Mouse (Mus musculus) adrenal gland, postnatal 36 days (tissue): ENCODE results near the gene Olfr109. TPM values are rescaled to one million over a fixed set of nuclear protein-coding genes. Genes with fewer than 3 reads are reported as not detected.

ENCODE experiments used
- DNase-seq, 2 experiments: peaks; one replicate each; pipeline ENCODE4 v3.0.0; 2021; ENCODE audit warnings: mixed read lengths in 1 of 2
- long read RNA-seq, 2 experiments: library from polyadenylated mRNA; stranded (forward); transcript quantifications; one replicate each; pipeline ENCODE4 v2.0.0; 2021; ENCODE audit warnings: borderline sequencing depth in 2 of 2
- total RNA-seq, 2 experiments: library from RNA; stranded (reverse); gene quantifications; 2 replicates each; pipeline ENCODE4 v1.2.3; 2021

Olfr109 gene
- total RNA-seq = not detected
- long read RNA-seq, experiment 1 = 0 reads
- long read RNA-seq, experiment 2 = 0 reads

DNA sequence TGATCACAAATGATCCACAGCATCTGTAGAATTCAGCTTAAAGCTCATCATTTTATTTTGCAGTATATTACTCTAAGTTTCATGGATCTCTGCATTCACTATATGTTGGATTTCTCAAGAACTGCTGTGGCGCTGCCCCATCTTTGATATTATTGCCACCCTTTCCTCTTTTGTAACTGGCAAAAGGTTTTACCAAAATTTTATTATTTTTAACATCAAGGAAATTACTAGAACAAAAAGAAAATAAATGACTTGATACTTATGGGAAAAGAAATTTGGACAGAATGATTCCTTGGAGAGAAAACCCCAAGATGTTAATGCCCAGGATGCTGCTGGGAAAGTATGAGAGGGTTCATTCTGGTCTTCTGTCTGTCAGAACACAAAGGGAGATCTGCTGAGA is at the start of gene Olfr109:
Gene Olfr109, plus strand, starts transcription at position 301 of the 400 bp plus-strand sequence.
- no peak for DNase-seq

DNA sequence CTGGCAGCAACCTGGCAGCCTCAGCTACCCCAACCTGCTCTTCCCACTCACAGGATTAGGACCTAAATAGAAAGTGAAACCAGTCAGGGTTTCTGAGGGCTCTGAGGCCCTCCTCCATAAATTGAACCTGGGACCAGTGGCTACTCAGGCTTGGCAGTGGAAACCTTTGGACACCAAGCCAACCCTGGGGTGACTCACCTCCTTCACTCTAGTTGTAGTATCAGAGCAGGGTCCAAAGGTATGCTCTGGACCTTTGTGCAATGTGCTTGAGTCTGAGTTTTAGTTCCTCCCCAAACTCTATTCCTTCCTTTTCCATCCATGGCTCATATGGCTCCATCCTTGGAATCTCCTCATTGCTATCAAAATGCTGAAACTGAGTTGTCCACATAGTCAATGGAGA is 45.3 kb upstream of the Olfr109 start:
- DNase-seq = no peak

DNA sequence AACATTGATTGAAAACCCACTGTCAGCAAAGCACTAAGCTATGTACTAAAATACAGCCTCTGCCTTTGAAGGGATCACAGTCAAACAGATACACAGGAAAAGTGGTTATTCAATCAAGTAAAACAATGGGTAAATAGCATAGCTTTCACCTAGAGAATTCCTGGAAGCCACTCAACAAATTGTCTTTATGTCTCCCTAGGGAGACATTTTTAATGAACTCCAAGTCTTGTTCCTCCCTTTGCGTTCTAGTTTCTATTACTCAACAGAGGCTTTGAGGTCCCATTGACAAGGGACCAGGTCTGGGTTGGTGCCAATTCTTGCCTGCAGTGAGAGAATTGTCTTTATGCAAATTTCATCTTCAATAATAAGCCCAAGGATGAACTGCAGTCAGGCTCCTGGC is 13.5 kb upstream of the Olfr109 start, which contains the start of gene Olfr108:
Gene Olfr108, plus strand, starts transcription at position 301 of the 400 bp plus-strand sequence.
- no peak for DNase-seq

DNA sequence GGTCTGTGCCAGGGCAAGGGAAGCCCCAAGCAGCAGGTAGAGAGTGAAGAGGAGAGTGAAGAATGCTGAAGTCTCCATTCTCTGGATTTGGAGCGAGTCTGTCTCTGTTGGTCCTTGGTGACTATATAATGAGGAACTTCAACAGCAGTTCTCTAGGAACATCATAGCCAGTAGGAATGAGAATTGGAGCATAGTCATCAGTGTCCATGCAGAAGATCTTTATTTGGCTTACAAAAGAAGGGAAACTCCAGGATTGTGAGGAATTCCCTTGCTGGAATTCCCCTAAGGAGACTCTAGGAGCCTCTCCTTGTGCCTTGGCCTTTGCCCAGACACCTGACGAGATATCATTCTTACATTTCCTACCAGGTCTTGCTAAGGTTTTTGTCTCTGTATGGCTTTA is 24.7 kb downstream of the Olfr109 start, which contains the start of gene H2-M2:
Gene H2-M2, minus strand, starts transcription at position 101 of the 400 bp plus-strand sequence.
- DNase-seq = no peak

DNA sequence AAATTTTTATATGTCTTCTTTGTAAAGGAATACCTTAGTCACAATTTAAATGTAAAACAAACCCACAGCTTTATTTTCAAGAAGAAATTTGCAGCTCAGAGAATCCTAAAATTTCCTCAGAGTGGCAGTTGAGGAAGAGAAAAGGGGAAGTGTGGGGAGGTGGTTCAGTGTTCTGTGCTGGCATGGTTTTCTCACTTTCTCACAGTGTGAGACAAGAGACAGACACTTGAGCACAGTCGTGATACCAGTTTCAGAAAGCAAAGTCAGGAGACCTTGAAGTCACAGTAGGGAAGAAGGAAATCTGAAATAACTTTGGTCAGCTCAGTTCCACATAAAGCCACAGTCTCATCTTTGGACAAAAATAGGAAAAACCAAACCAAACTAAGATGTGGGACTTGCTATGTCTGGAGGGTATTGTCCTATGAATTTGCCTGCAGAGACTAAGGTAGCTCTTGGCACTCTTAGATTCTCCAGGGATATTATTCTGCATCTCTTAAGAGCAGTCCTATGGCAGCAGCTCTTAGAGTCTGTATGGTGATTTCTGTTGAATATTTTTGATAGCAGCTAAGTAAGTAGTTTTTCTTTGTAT is 33.3 kb downstream of the Olfr109 start, which contains the start of gene Olfr110:
Gene Olfr110, plus strand, starts transcription at position 539 of the 589 bp plus-strand sequence.
- no peak for DNase-seq

DNA sequence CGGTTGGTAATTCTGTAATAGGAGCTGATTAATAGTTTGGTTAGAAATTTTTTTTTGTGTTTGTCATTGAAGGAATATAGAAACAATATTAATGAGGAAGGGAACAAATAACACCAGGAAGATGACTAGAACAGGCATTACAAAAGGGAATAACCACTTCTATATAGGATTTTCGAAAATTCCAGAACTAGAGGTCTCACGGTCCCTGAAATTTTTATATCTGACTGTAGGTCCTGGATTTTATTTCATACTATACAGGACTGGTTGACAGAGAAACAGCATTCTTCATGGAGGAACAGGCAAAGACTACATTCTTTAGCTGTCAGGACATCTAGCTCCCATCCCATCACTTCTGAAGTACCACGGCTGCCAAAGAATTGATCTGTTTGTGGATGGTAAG is 49.0 kb downstream of the Olfr109 start, which contains the start of gene Olfr111:
Gene Olfr111, plus strand, starts transcription at position 301 of the 400 bp plus-strand sequence.
- no peak for DNase-seq

Other genes with a start within 250 kb of the Olfr109 start
- not detected for gene Olfr95, start 245.8 kb upstream of the Olfr109 start, total RNA-seq
- gene Olfr96, start 238.8 kb upstream of the Olfr109 start, total RNA-seq = not detected
- not detected for gene Olfr97, start 221.6 kb upstream of the Olfr109 start, total RNA-seq
- gene Olfr98, start 195.2 kb upstream of the Olfr109 start, total RNA-seq = not detected
- 1 to 10 TPM; 3.8 to 5.3 TPM for gene H2-M3, start 188.7 kb upstream of the Olfr109 start, total RNA-seq
- not detected for gene Olfr99, start 175.5 kb upstream of the Olfr109 start, total RNA-seq
- not detected for gene Olfr101, start 154.6 kb upstream of the Olfr109 start, total RNA-seq
- gene Olfr102, start 141.9 kb upstream of the Olfr109 start, total RNA-seq = not detected
- gene Olfr103, start 119.2 kb upstream of the Olfr109 start, total RNA-seq = not detected
- not detected for gene Olfr104-ps, start 99.3 kb upstream of the Olfr109 start, total RNA-seq
- not detected for gene Olfr105-ps, start 79.9 kb upstream of the Olfr109 start, total RNA-seq
- not detected for gene Olfr106-ps, start 68.5 kb upstream of the Olfr109 start, total RNA-seq
- gene Olfr107, start 59.7 kb upstream of the Olfr109 start, total RNA-seq = not detected
- not detected for gene Olfr108, start 13.4 kb upstream of the Olfr109 start, total RNA-seq
- not detected for gene H2-M2, start 24.6 kb downstream of the Olfr109 start, total RNA-seq
- gene Olfr110, start 33.6 kb downstream of the Olfr109 start, total RNA-seq = not detected
- gene Olfr111, start 49.1 kb downstream of the Olfr109 start, total RNA-seq = not detected
- not detected for gene Olfr112, start 110.5 kb downstream of the Olfr109 start, total RNA-seq
- not detected for gene Olfr113, start 118.7 kb downstream of the Olfr109 start, total RNA-seq
- gene Olfr114, start 133.8 kb downstream of the Olfr109 start, total RNA-seq = not detected
- not detected for gene Olfr115, start 168.2 kb downstream of the Olfr109 start, total RNA-seq
- gene Olfr116, start 168.3 kb downstream of the Olfr109 start, total RNA-seq = not detected
- not detected for gene Olfr117, start 204.9 kb downstream of the Olfr109 start, total RNA-seq
- gene Olfr118, start 208.1 kb downstream of the Olfr109 start, total RNA-seq = not detected
- not detected for gene Olfr119, start 237.6 kb downstream of the Olfr109 start, total RNA-seq